ENCODE assay signal across 9 mouse cellular contexts in genomic region chr3:52954656-52955055, GRCm38 (mm10).
A peak's percentile ranks its signal among the peaks of the same experiment; 100 is the strongest.
DNase-seq lines count a peak whose midpoint lies in the region; TF ChIP-seq lines count a peak whose summit lies in the region.
"Had no signal": no experiment of that assay in that cellular context is flagged by ENCODE, and none has a peak within 500 bp of the region (broad histone marks: within the 10 kb centered on the region; RNA-seq: fewer than 3 reads in every experiment).

No protein-coding gene starts in this region.

- no peaks in the 10 kb centered on the region for H3K27me3 ChIP-seq in thymus, adult 2 months (ENCODE audit: control insufficient read depth, insufficient read depth, low read length)

- H3K4me3 ChIP-seq in thymus, adult 2 months (ENCODE audit: control insufficient read depth, insufficient read depth, low read length): no peak overlapping the region

- WGBS in thymus, adult 2 months: 19% methylated on average over 9 of the region's 9 CpGs

- intact Hi-C loops in heart, postnatal 10 days (cut with DNase I): loop anchor here (5.0 kb wide), 3 partner anchors 52 to 542 kb away; no protein-coding TSS in a partner anchor

- TF ChIP-seq CTCF in thymus, adult 2 months (IDR thresholded peaks at IDR 0.05; ENCODE audit: borderline replicate concordance, control insufficient read depth, extremely low read depth, insufficient read depth, low read length, poor library complexity): no peak

- H3K27ac ChIP-seq in thymus, adult 2 months (ENCODE audit: control insufficient read depth, insufficient read depth, low read length): no peak overlapping the region

- peaks cover 14% of the 10 kb centered on the region for H3K4me1 ChIP-seq in thymus, adult 2 months (replicated peaks; ENCODE audit: control insufficient read depth, insufficient read depth, low read length)

- no peak for TF ChIP-seq POLR2A in thymus, adult 2 months (IDR thresholded peaks at IDR 0.05; ENCODE audit: control insufficient read depth, extremely low read depth, insufficient read depth, low read length, poor library complexity)

- peak; percentile 40 for DNase-seq in thymus, postnatal 0 days (ENCODE audit: low spot score)
- no peak for DNase-seq in thymus, adult 2 months
- DNase-seq in heart, postnatal 10 days: peak; percentile 62 to 71
- peak; percentile 32 to 58 for DNase-seq in kidney, postnatal 4 days
- DNase-seq in embryo, embryonic 9.5 days (ENCODE audit: extremely low spot score): no peak
- no peak for DNase-seq in right cerebral cortex, postnatal 4 days
- DNase-seq in spleen, adult 18-20 months: no peak
- DNase-seq in urinary bladder, adult 2 months (ENCODE audit: low spot score): no peak
- DNase-seq: cerebellum, postnatal 10 days had no signal

- no peaks in the 10 kb centered on the region for H3K36me3 ChIP-seq in thymus, adult 2 months (ENCODE audit: control insufficient read depth, insufficient read depth, low read length)

Comparison
In these comparisons a context has a peak if more than half of its experiments do, and no peak if none do; other contexts are left out.
1. DNase-seq: peak in thymus, postnatal 0 days (single experiment), heart, postnatal 10 days (2 of 2) and kidney, postnatal 4 days (2 of 2); none in thymus, adult 2 months (single experiment), embryo, embryonic 9.5 days (single experiment), right cerebral cortex, postnatal 4 days (single experiment), spleen, adult 18-20 months (0 of 2) and urinary bladder, adult 2 months (single experiment).